Mouse (Mus musculus) CH12.LX (cell line): Measurements from ENCODE around the gene Slc38a10. TPM values are rescaled to one million over a fixed set of nuclear protein-coding genes. Genes with fewer than 3 reads are reported as not detected.

Source experiments
- DNase-seq: peaks from one replicate; pipeline ENCODE4 v3.0.0-alpha.2; 2013; ENCODE audit errors: extremely low read depth
- H3K27ac ChIP-seq: 2 replicates; pipeline ENCODE4 v1.5.1; 2012; ENCODE audit warnings: low read depth, mild to moderate bottlenecking, control low read depth, moderate library complexity; ENCODE audit not compliant: insufficient read depth
- H3K27me3 ChIP-seq: replicated peaks from 2 replicates; pipeline ENCODE3; 2012; ENCODE audit warnings: inconsistent platforms
- H3K36me3 ChIP-seq, 2 experiments: replicated peaks in 1 of 2; 2 replicates each; pipeline versions ENCODE3 to v1.6.1; 2012; ENCODE audit warnings: inconsistent platforms in 1 of 2, low read length in 1 of 2, mild to moderate bottlenecking in 1 of 2, mixed read lengths in 1 of 2, moderate library complexity in 1 of 2; ENCODE audit not compliant: control insufficient read depth in 1 of 2, insufficient read depth in 1 of 2
- H3K4me1 ChIP-seq, 2 experiments: 2 replicates each; pipeline ENCODE4 v1.6.1; 2012; ENCODE audit warnings: inconsistent platforms in 1 of 2, moderate library complexity in 1 of 2; ENCODE audit not compliant: insufficient read depth in 2 of 2, control insufficient read depth in 1 of 2
- H3K4me2 ChIP-seq: 2 replicates; pipeline ENCODE4 v1.6.1; 2012; ENCODE audit warnings: low read depth, mild to moderate bottlenecking, control low read depth; ENCODE audit not compliant: poor library complexity, insufficient read depth, severe bottlenecking
- H3K4me3 ChIP-seq, 3 experiments: fragments of 150-350 bp in 1 of 3; sonication (generic) in 1 of 3; replicated peaks in 1 of 3; 2 replicates each; pipeline versions ENCODE3 to v1.5.1; 2011 to 2012; ENCODE audit warnings: low read depth in 2 of 3, low read length in 2 of 3, mild to moderate bottlenecking in 2 of 3, moderate library complexity in 2 of 3, control low read depth in 1 of 3, improper control_type of control experiment in 1 of 3, inconsistent platforms in 1 of 3, mixed read lengths in 1 of 3; ENCODE audit not compliant: poor library complexity in 1 of 3
- H3K79me2 ChIP-seq: replicated peaks from 2 replicates; pipeline ENCODE4 v1.6.1; 2012; ENCODE audit warnings: mild to moderate bottlenecking, moderate library complexity; ENCODE audit not compliant: control insufficient read depth, poor library complexity, insufficient read depth, severe bottlenecking; ENCODE audit errors: extremely low read depth
- H3K9ac ChIP-seq: 2 replicates; pipeline ENCODE4 v1.6.1; 2012; ENCODE audit warnings: low read depth, mild to moderate bottlenecking, control low read depth, moderate library complexity; ENCODE audit not compliant: insufficient read depth
- H3K9me3 ChIP-seq: replicated peaks from 2 replicates; pipeline ENCODE3; 2012; ENCODE audit warnings: low read length, inconsistent platforms, mixed read lengths
- CHD1 ChIP-seq: IDR thresholded peaks from 2 replicates; pipeline ENCODE4 v1.6.1; 2012; ENCODE audit warnings: low read depth, low read length, improper control_type of control experiment, inconsistent platforms
- CHD2 ChIP-seq: IDR thresholded peaks from 2 replicates; pipeline ENCODE4 v1.6.1; 2011; ENCODE audit warnings: low read length, improper control_type of control experiment
- CTCF ChIP-seq, 2 experiments: IDR thresholded peaks in 1 of 2; conservative IDR thresholded peaks in 1 of 2; 2 replicates each; pipeline ENCODE4 v1.5.1; 2011 to 2012; ENCODE audit warnings: low read depth in 2 of 2, low read length in 2 of 2, improper control_type of control experiment in 1 of 2, inconsistent platforms in 1 of 2, mild to moderate bottlenecking in 1 of 2, moderate library complexity in 1 of 2
- E2F4 ChIP-seq: IDR thresholded peaks from 2 replicates; pipeline ENCODE4 v1.6.1; 2011; ENCODE audit warnings: low read depth, low read length, improper control_type of control experiment; ENCODE audit not compliant: insufficient replicate concordance
- ELF1 ChIP-seq: IDR thresholded peaks from 2 replicates; pipeline ENCODE4 v1.6.1; 2014; ENCODE audit warnings: low read depth, mild to moderate bottlenecking, inconsistent platforms, low read length, improper control_type of control experiment
- GABPA ChIP-seq: IDR thresholded peaks from 2 replicates; pipeline ENCODE4 v1.6.1; 2012; ENCODE audit warnings: low read depth, low read length, improper control_type of control experiment, inconsistent platforms; ENCODE audit not compliant: insufficient replicate concordance
- JUND ChIP-seq: conservative IDR thresholded peaks from 2 replicates; pipeline ENCODE4 v1.6.1; 2011; ENCODE audit warnings: low read depth, low read length, improper control_type of control experiment
- MAX ChIP-seq: IDR thresholded peaks from 2 replicates; pipeline ENCODE4 v1.6.1; 2011; ENCODE audit warnings: low read length, improper control_type of control experiment
- MEF2A ChIP-seq: IDR thresholded peaks from 2 replicates; pipeline ENCODE4 v1.6.1; 2014; ENCODE audit warnings: low read depth, mild to moderate bottlenecking, inconsistent platforms, low read length, improper control_type of control experiment, borderline replicate concordance
- MYC ChIP-seq: IDR thresholded peaks from 2 replicates; pipeline ENCODE4 v1.6.1; 2011; ENCODE audit warnings: low read depth, mild to moderate bottlenecking, improper control_type of control experiment, low read length
- PAX5 ChIP-seq: IDR thresholded peaks from 2 replicates; pipeline ENCODE4 v1.6.1; 2012; ENCODE audit warnings: low read length, inconsistent platforms, mixed read lengths
- POLR2A ChIP-seq: IDR thresholded peaks from 2 replicates; pipeline ENCODE4 v1.6.1; 2011; ENCODE audit warnings: low read depth, mild to moderate bottlenecking, improper control_type of control experiment, low read length
- RCOR1 ChIP-seq: conservative IDR thresholded peaks from 2 replicates; pipeline ENCODE4 v1.6.1; 2012; ENCODE audit warnings: low read depth, mild to moderate bottlenecking, inconsistent platforms, low read length, improper control_type of control experiment
- SIN3A ChIP-seq: IDR thresholded peaks from 2 replicates; pipeline ENCODE4 v1.6.1; 2012; ENCODE audit warnings: low read length, improper control_type of control experiment, inconsistent platforms
- SMC3 ChIP-seq: IDR thresholded peaks from 2 replicates; pipeline ENCODE4 v1.6.1; 2011; ENCODE audit warnings: low read depth, low read length, improper control_type of control experiment
- UBTF ChIP-seq: IDR thresholded peaks from 2 replicates; pipeline ENCODE4 v1.6.1; 2012; ENCODE audit warnings: low read depth, mild to moderate bottlenecking, inconsistent platforms, low read length, improper control_type of control experiment, moderate library complexity
- USF1 ChIP-seq: IDR thresholded peaks from 2 replicates; pipeline ENCODE4 v1.6.1; 2014; ENCODE audit warnings: low read depth, mild to moderate bottlenecking, inconsistent platforms, low read length, improper control_type of control experiment
- USF2 ChIP-seq: conservative IDR thresholded peaks from 2 replicates; pipeline ENCODE4 v1.6.1; 2011; ENCODE audit warnings: low read depth, low read length, improper control_type of control experiment
- ZKSCAN1 ChIP-seq: IDR thresholded peaks from 2 replicates; pipeline ENCODE4 v1.6.1; 2012; ENCODE audit warnings: low read depth, inconsistent platforms, low read length, improper control_type of control experiment, borderline replicate concordance
- ZMIZ1 ChIP-seq: IDR thresholded peaks from 2 replicates; pipeline ENCODE4 v1.6.1; 2012; ENCODE audit warnings: low read depth, mild to moderate bottlenecking, inconsistent platforms, low read length, improper control_type of control experiment
- ZNF384 ChIP-seq: IDR thresholded peaks from 2 replicates; pipeline ENCODE4 v1.6.1; 2012; ENCODE audit warnings: low read depth, low read length, improper control_type of control experiment, inconsistent platforms
- dilution Hi-C: fragments of 300-500 bp; cut with MboI; formaldehyde crosslinking; loops from 2 replicates; pipeline ENCODE4 v1.14.3; 2020; ENCODE audit warnings: low sequenced_read_pairs; ENCODE audit not compliant: extremely low pct_unique_long_range_greater_than_20kb, extremely low pct_ligation_motif_present
- in situ Hi-C: fragments of 300-500 bp; cut with MboI; formaldehyde crosslinking; loops from 3 replicates; pipeline ENCODE4 v1.14.3; 2019; ENCODE audit warnings: low sequenced_read_pairs, low pct_ligation_motif_present, low pct_unique_long_range_greater_than_20kb, mixed read lengths
- polyA plus RNA-seq: library from polyadenylated mRNA; unstranded; fragments of >175 nt; gene quantifications from 2 replicates; pipeline ENCODE4 v1.2.1, GENCODE M21; 2012; ENCODE audit warnings: low read depth; ENCODE audit not compliant: insufficient read length
- total RNA-seq, 2 experiments: library from RNA; depleted of rRNA; stranded (reverse); fragments of 300-350 nt in 1 of 2; fragments of >200 nt in 1 of 2; gene quantifications; 2 replicates each; pipeline ENCODE4 v1.2.3; 2012 to 2014

Gene Slc38a10
- total and polyA plus RNA-seq, 3 experiments = 47.1 to 97.6 (median 75.6) TPM

- no peak for TF ChIP-seq MAX
- TF ChIP-seq PAX5 = no peak
- TF ChIP-seq USF1 = no peak
- TF ChIP-seq JUND = no peak
- TF ChIP-seq GABPA = no peak
- TF ChIP-seq ZNF384 = no peak
- TF ChIP-seq ZMIZ1 = no peak
- no peak for TF ChIP-seq POLR2A
- no peak for TF ChIP-seq CHD2
- TF ChIP-seq ELF1 = no peak
- TF ChIP-seq MYC = no peak
- TF ChIP-seq E2F4 = no peak
- TF ChIP-seq ZKSCAN1 = no peak
- TF ChIP-seq SMC3 = no peak
- TF ChIP-seq CTCF (conservative IDR thresholded peaks at IDR 0.05 in 1 of 2, IDR thresholded peaks at IDR 0.05 in 1 of 2; ENCODE audit: low read depth in 2 of 2, low read length in 2 of 2) = no peak
- TF ChIP-seq RCOR1 = no peak
- DNase-seq = no peak
- Histone ChIP-seq H3K9me3 (no peaks in the 10 kb centered on the region), H3K27ac (no peak overlapping the region), H3K79me2 (no peaks in the 10 kb centered on the region), H3K4me3 (no peak overlapping the region), H3K27me3 (peaks cover 88% of the 10 kb centered on the region), H3K4me2 (no peak overlapping the region), H3K9ac (no peak overlapping the region), H3K4me1 (peaks cover 3 to 5% of the 10 kb centered on the region in 2 experiments; a peak in 3 of 4 replicates), H3K36me3 (no peaks in the 10 kb centered on the region)
- dilution Hi-C loops (no loop called here), in situ Hi-C loops (no loop called here)
Observed at GRCm38 (mm10) chr11:120179374-120179773, 28.2 kb upstream of the Slc38a10 start.

GRCm38 (mm10) chr11:120175948-120176347, 24.8 kb upstream of the Slc38a10 start:
- Histone ChIP-seq H3K4me2 (no peak overlapping the region), H3K4me1 (peaks cover 3 to 5% of the 10 kb centered on the region in 2 experiments; a peak in 3 of 4 replicates)
- no peak for DNase-seq
- no peak for TF ChIP-seq E2F4
- TF ChIP-seq CHD2 = no peak
- no peak for TF ChIP-seq MEF2A
- no peak for TF ChIP-seq CHD1
- no peak for TF ChIP-seq SIN3A
- no peak for TF ChIP-seq UBTF
- TF ChIP-seq POLR2A = no peak
- no peak for TF ChIP-seq USF2
- no peak for TF ChIP-seq ELF1
- TF ChIP-seq, all 38 proteins: peak for 0
- Histone ChIP-seq H3K9ac (no peak overlapping the region), H3K27me3 (peaks cover 87% of the 10 kb centered on the region), H3K4me3 (no peak overlapping the region), H3K79me2 (no peaks in the 10 kb centered on the region), H3K27ac (no peak overlapping the region), H3K36me3 (no peaks in the 10 kb centered on the region), H3K9me3 (no peaks in the 10 kb centered on the region)
- in situ Hi-C loops = no loop called here
- dilution Hi-C loops = no loop called here
